Mouse (Mus musculus) kidney, adult 2 months (tissue): ENCODE measurements around the gene Prim2.

Experiments used
- CTCF ChIP-seq: fragments of 200-500 bp; conservative IDR thresholded peaks from 2 replicates; pipeline ENCODE4 v1.5.1; 2011; ENCODE audit warnings: low read depth, mild to moderate bottlenecking, control low read depth, low read length, moderate library complexity, mixed read lengths; ENCODE audit not compliant: insufficient read depth, insufficient read length
- POLR2A ChIP-seq: fragments of 200-500 bp; IDR thresholded peaks from one replicate; pipeline ENCODE4 v1.6.1; 2011; ENCODE audit warnings: low read depth, low read length, control low read depth

DNA sequence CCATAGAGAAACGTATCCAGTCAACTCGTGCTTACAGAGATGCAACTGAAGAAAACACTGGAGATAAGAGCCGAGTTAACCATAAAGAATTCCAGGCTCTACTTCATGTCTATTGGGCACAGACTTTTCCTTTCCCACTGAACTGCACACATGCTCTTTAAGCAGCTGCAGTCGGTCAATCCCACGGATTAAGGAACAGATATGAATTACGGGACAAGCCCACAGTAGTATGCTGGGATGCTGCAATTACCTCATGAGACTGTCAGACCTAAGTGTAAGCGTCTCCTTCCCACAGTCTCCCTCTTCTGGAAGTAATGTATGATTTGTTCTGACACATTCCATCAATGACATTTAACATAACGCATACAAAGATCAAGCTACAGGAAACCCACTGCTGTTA, 154.5 kb downstream of the Prim2 start:
- TF ChIP-seq POLR2A, result no peak
- TF ChIP-seq CTCF, result no peak
